Mouse (Mus musculus) kidney, adult 2 months (tissue): ENCODE data around the gene Cacna1c. TPM values are rescaled to one million over a fixed set of nuclear protein-coding genes. Genes with fewer than 3 reads are reported as not detected.

Experiments
- DNase-seq: peaks from one replicate; pipeline ENCODE4 v3.0.0; 2021
- H3K27ac ChIP-seq: fragments of 200-500 bp; 2 replicates; pipeline ENCODE4 v1.5.1; 2012; ENCODE audit warnings: low read depth, low read length, control low read depth, inconsistent platforms; ENCODE audit not compliant: insufficient read depth
- H3K27me3 ChIP-seq: fragments of 200-500 bp; replicated peaks from 2 replicates; pipeline ENCODE4 v1.6.1; 2012; ENCODE audit warnings: mild to moderate bottlenecking, moderate library complexity, low read length, inconsistent platforms; ENCODE audit not compliant: control insufficient read depth, insufficient read depth
- H3K36me3 ChIP-seq: fragments of 200-500 bp; 2 replicates; pipeline ENCODE4 v1.6.1; 2012; ENCODE audit warnings: mild to moderate bottlenecking, moderate library complexity, low read length, inconsistent platforms; ENCODE audit not compliant: control insufficient read depth, insufficient read depth
- H3K4me1 ChIP-seq: fragments of 200-500 bp; 2 replicates; pipeline ENCODE4 v1.6.1; 2011; ENCODE audit warnings: low read length; ENCODE audit not compliant: control insufficient read depth, insufficient read depth
- H3K4me3 ChIP-seq: fragments of 200-500 bp; 2 replicates; pipeline ENCODE4 v1.5.1; 2011; ENCODE audit warnings: mild to moderate bottlenecking, low read depth, low read length, control low read depth; ENCODE audit not compliant: insufficient read depth
- CTCF ChIP-seq: fragments of 200-500 bp; conservative IDR thresholded peaks from 2 replicates; pipeline ENCODE4 v1.5.1; 2011; ENCODE audit warnings: low read depth, mild to moderate bottlenecking, control low read depth, low read length, moderate library complexity, mixed read lengths; ENCODE audit not compliant: insufficient read depth, insufficient read length
- POLR2A ChIP-seq: fragments of 200-500 bp; IDR thresholded peaks from one replicate; pipeline ENCODE4 v1.6.1; 2011; ENCODE audit warnings: low read depth, low read length, control low read depth
- WGBS: fragments of 180-500 bp; shearing (Covaris S2); methylation state at CpG from one replicate; pipeline ENCODE4 v1.1.7; 2018; 5-methylcytosine and 5-hydroxymethylcytosine counted together
- polyA plus RNA-seq: library from polyadenylated mRNA; depleted of rRNA; stranded (reverse); fragments of >200 nt; gene quantifications from 2 replicates; pipeline ENCODE4 v1.2.3, GENCODE M21; 2012

Gene Cacna1c
- polyA plus RNA-seq, 1 experiment: 0.99 TPM

DNA sequence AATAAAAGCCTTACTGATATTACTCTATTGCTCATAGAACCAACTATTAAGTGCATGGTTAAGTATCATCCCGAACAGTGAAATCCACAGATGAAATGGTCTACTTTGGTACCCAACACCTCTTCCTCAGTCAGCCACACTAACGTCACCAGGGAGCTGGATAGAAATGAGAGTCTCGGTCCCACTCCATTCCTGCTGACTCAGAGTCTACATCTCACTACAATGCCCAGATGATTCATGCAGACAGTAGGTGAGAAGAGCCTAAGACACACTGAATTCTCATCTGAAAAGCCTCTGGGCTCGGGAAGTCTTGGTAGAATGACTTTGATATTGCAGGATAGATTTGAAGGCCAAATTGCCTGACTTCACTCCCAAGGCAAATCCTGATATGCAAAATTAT lies 240.0 kb downstream of the Cacna1c start:
- Histone ChIP-seq H3K27ac (no peak overlapping the region), H3K27me3 (no peaks in the 10 kb centered on the region), H3K36me3 (no peaks in the 10 kb centered on the region), H3K4me3 (no peak overlapping the region), H3K4me1 (no peaks in the 10 kb centered on the region)
- WGBS: 90% methylated on average over 4 of the region's 4 CpGs
- DNase-seq: no peak
- TF ChIP-seq POLR2A (no peak), CTCF (no peak)

GRCm38 (mm10) chr6:118955777-118956176 lies 240.4 kb downstream of the Cacna1c start:
- no peak for DNase-seq
- H3K27ac ChIP-seq: no peak overlapping the region
- no peaks in the 10 kb centered on the region for H3K27me3 ChIP-seq

DNA sequence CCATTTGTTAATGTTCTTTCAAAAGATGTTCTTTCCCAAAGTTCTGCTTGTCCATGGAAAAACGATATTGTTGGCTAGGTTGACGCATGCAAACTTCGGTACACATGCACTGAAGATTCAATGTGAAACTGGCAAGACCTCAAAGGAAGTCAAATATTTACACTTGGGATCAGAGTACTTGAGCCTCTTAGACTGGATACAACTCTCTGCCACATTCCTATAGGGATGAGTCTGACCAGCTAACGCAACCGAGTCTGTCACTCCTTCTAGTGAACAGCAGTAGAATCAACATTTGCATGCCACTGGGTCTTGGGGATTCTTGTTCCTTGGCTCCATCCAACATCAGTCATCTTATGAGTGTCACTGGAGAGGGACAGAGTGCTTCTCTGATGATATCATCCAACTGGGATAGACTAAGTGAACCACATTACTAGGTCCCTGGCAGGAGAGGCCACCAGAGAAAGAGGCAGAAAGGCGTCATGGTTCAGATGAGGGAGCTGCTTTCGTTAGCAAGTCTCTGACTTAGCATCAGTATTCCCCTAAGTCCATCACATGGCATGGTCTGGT lies 241.1 kb downstream of the Cacna1c start:
- DNase-seq: no peak
- H3K36me3 ChIP-seq: no peaks in the 10 kb centered on the region
- WGBS: 93% methylated on average over 7 of the region's 7 CpGs
- H3K4me3 ChIP-seq: no peak overlapping the region
- H3K27me3 ChIP-seq: no peaks in the 10 kb centered on the region
- no peak overlapping the region for H3K27ac ChIP-seq
- no peak for TF ChIP-seq CTCF
- no peaks in the 10 kb centered on the region for H3K4me1 ChIP-seq

More at GRCm38 (mm10) chr6:118955777-118956176, 240.4 kb downstream of the Cacna1c start:
- Histone ChIP-seq H3K4me1 (no peaks in the 10 kb centered on the region), H3K4me3 (no peak overlapping the region), H3K36me3 (no peaks in the 10 kb centered on the region)
- no peak for TF ChIP-seq POLR2A
- TF ChIP-seq CTCF: no peak

DNA sequence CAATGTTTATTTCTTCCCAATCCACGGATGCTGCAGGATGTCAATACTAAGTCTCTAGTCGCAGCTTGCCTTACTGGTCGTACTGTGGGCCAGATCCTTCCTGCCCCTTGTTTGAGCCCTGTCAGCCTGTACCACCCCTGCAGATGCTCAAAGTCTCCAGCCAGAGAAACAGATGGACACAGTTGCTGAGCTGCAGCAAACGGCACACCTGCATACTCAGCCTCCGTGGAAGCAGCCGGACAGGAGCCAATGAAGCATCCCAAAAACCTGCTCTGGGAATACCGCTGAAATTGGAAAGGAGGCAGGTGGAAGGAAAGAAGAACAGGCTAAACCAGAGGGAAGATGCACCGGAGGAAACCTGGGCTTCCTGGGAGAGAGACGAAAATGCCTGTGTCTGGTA lies 243.8 kb downstream of the Cacna1c start:
- no peak for DNase-seq
- WGBS: 73% methylated on average over 9 of the region's 9 CpGs
- no peak overlapping the region for H3K4me3 ChIP-seq
- H3K4me1 ChIP-seq: no peaks in the 10 kb centered on the region
- H3K36me3 ChIP-seq: no peaks in the 10 kb centered on the region
- TF ChIP-seq CTCF (no peak), POLR2A (no peak)
- no peaks in the 10 kb centered on the region for H3K27me3 ChIP-seq
- no peak overlapping the region for H3K27ac ChIP-seq

GRCm38 (mm10) chr6:118950190-118950589 lies 246.0 kb downstream of the Cacna1c start:
- no peak for DNase-seq
- TF ChIP-seq POLR2A (no peak), CTCF (no peak)
- Histone ChIP-seq H3K27ac (no peak overlapping the region), H3K4me3 (no peak overlapping the region), H3K27me3 (no peaks in the 10 kb centered on the region), H3K4me1 (no peaks in the 10 kb centered on the region), H3K36me3 (no peaks in the 10 kb centered on the region)
- 75% methylated on average over 13 of the region's 13 CpGs for WGBS

- Histone ChIP-seq H3K4me1 (no peaks in the 10 kb centered on the region), H3K27ac (no peak overlapping the region), H3K27me3 (no peaks in the 10 kb centered on the region), H3K4me3 (no peak overlapping the region), H3K36me3 (no peaks in the 10 kb centered on the region)
- TF ChIP-seq CTCF (no peak), POLR2A (no peak)
- WGBS: 80% methylated on average over 8 of the region's 8 CpGs
- DNase-seq: no peak
These were observed 248.9 kb downstream of the Cacna1c start for GRCm38 (mm10) chr6:118947286-118947685.

DNA sequence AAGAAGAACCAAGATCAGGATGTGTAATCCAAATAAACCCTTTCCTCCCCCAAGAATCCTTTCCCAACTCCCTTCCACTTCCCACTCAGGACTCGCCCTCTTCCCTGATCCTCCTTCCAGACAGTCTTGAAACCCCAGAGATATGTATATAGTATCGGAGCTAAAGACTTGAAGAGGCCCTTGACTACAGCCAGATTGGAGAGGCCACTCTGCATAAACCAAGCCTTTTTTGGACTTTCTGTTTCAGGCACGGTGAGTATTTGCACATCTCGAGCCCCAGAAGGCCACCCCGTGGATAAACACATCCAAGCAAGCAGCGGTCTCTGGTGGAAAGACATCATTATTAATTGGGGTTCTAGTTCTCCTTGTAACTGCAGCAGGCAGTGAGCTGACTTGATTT lies 249.6 kb downstream of the Cacna1c start:
- no peak for TF ChIP-seq CTCF
- no peak for TF ChIP-seq POLR2A
- no peak for DNase-seq
- Histone ChIP-seq H3K4me1 (no peaks in the 10 kb centered on the region), H3K4me3 (no peak overlapping the region), H3K27me3 (no peaks in the 10 kb centered on the region), H3K27ac (no peak overlapping the region), H3K36me3 (no peaks in the 10 kb centered on the region)
- 87% methylated on average over 6 of the region's 6 CpGs for WGBS
